Mouse (Mus musculus) heart, embryonic 14.5 days (tissue): Measurements from ENCODE around the gene Gm37240. TPM values are rescaled to one million over a fixed set of nuclear protein-coding genes. Genes with fewer than 3 reads are reported as not detected.
A peak's percentile ranks its signal among the peaks of the same experiment; 100 is the strongest.

Experiments used
- ATAC-seq: fragments of 200-750 bp; cut with Nextera tagmentation; 2 replicates; pipeline ENCODE4 v1.8.0; 2017; ENCODE audit warnings: low read depth, moderate TSS enrichment; ENCODE audit not compliant: insufficient number of reproducible peaks, insufficient read depth, low FRiP score
- H3K27ac ChIP-seq, 2 experiments: fragments of 200-500 bp in 1 of 2; fragments of 300-500 bp in 1 of 2; sonication (generic) in 1 of 2; replicated peaks in 1 of 2; 2 replicates each; pipeline ENCODE4 v1.5.1; 2012 to 2014; ENCODE audit warnings: low read depth in 2 of 2, low read length in 2 of 2, control low read depth in 1 of 2, mild to moderate bottlenecking in 1 of 2, mixed read lengths in 1 of 2; ENCODE audit not compliant: control insufficient read depth in 1 of 2, insufficient read depth in 1 of 2
- H3K27me3 ChIP-seq: fragments of 300-500 bp; sonication (generic); 2 replicates; pipeline ENCODE4 v1.6.1; 2014; ENCODE audit warnings: mild to moderate bottlenecking, low read length, control low read depth; ENCODE audit not compliant: control insufficient read depth, insufficient read depth
- H3K36me3 ChIP-seq: fragments of 300-500 bp; sonication (generic); 2 replicates; pipeline ENCODE4 v1.6.1; 2014; ENCODE audit warnings: mild to moderate bottlenecking, control low read depth, low read length, mixed read lengths; ENCODE audit not compliant: control insufficient read depth, insufficient read depth
- H3K4me1 ChIP-seq, 2 experiments: fragments of 200-500 bp in 1 of 2; fragments of 300-500 bp in 1 of 2; sonication (generic) in 1 of 2; 2 replicates each; pipeline ENCODE4 v1.6.1; 2012 to 2014; ENCODE audit warnings: low read length in 2 of 2, control low read depth in 1 of 2, mixed read lengths in 1 of 2; ENCODE audit not compliant: control insufficient read depth in 2 of 2, insufficient read depth in 2 of 2
- H3K4me2 ChIP-seq: fragments of 300-500 bp; sonication (generic); 2 replicates; pipeline ENCODE4 v1.6.1; 2014; ENCODE audit warnings: mild to moderate bottlenecking, low read length
- H3K4me3 ChIP-seq, 2 experiments: fragments of 200-500 bp in 1 of 2; fragments of 300-500 bp in 1 of 2; sonication (generic) in 1 of 2; 2 replicates each; pipeline ENCODE4 v1.5.1; 2012 to 2014; ENCODE audit warnings: low read length in 2 of 2, mild to moderate bottlenecking in 2 of 2, control low read depth in 1 of 2, low read depth in 1 of 2, moderate library complexity in 1 of 2; ENCODE audit not compliant: control insufficient read depth in 1 of 2, insufficient read depth in 1 of 2
- H3K9ac ChIP-seq: fragments of 300-500 bp; sonication (generic); 2 replicates; pipeline ENCODE4 v1.6.1; 2014; ENCODE audit warnings: mild to moderate bottlenecking, low read length
- H3K9me3 ChIP-seq: fragments of 300-500 bp; sonication (generic); 2 replicates; pipeline ENCODE4 v1.6.1; 2016; ENCODE audit warnings: low read length, control low read depth; ENCODE audit not compliant: control insufficient read depth
- WGBS: fragments of 180-500 bp; shearing (Covaris S2); extraction: QIAGEN DNeasy Blood & Tissue Kit; methylation state at CpG from one replicate; pipeline ENCODE4 v1.1.7; 2014; 5-methylcytosine and 5-hydroxymethylcytosine counted together
- polyA plus RNA-seq: library from polyadenylated mRNA; unstranded; fragments of >200 nt; fragmentation: Nextera tagmentation; extraction: Ambion mirVana; gene quantifications from 2 replicates; pipeline ENCODE4 v1.2.1, GENCODE M21; 2014

Gm37240 gene
- polyA plus RNA-seq, 1 experiment from 2014 or later = 12.3 TPM

GRCm38 (mm10) chr3:85125471-85125870 lies 761.8 kb downstream of the Gm37240 start:
- Histone ChIP-seq H3K9me3 (no peaks in the 10 kb centered on the region), H3K4me3 (no peak overlapping the region), H3K36me3 (no peaks in the 10 kb centered on the region), H3K27me3 (no peaks in the 10 kb centered on the region), H3K4me1 (peaks cover 0 to 3% of the 10 kb centered on the region in 2 experiments; a peak in 1 of 4 replicates), H3K27ac (no peak overlapping the region), H3K9ac (no peak overlapping the region), H3K4me2 (no peak overlapping the region)
- ATAC-seq = no peak
- 84% methylated on average over 5 of the region's 5 CpGs for WGBS

GRCm38 (mm10) chr3:85124924-85125323 lies 762.4 kb downstream of the Gm37240 start:
- Histone ChIP-seq H3K4me3 (no peak overlapping the region), H3K9me3 (no peaks in the 10 kb centered on the region), H3K27ac (no peak overlapping the region), H3K9ac (no peak overlapping the region), H3K36me3 (no peaks in the 10 kb centered on the region), H3K27me3 (no peaks in the 10 kb centered on the region), H3K4me2 (no peak overlapping the region), H3K4me1 (peaks cover 0 to 3% of the 10 kb centered on the region in 2 experiments; a peak in 1 of 4 replicates)
- WGBS = 86% methylated on average over 6 of the region's 6 CpGs
- ATAC-seq = no peak

DNA sequence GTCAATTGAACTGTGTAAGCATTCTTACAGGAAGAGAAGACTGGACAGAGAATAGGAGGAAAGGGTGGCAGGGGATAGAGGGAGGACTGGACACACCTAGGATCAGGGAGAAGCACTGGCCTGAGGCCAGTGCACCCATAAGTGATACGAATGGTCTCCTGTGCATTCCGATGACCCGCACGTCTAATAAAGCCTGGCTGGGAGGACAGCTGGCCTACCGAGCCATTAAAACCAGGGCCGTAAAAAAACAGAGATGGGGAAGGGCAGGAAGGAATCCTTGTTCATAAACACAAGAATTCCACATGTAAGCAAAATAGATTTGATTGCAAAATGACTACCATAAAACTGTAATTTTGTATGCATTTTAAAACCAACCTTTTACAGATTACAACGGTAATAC lies 762.9 kb downstream of the Gm37240 start:
- Histone ChIP-seq H3K9me3 (no peaks in the 10 kb centered on the region), H3K27ac (no peak overlapping the region), H3K4me1 (peaks cover 0 to 3% of the 10 kb centered on the region in 2 experiments; a peak in 1 of 4 replicates), H3K9ac (no peak overlapping the region), H3K4me2 (no peak overlapping the region), H3K27me3 (no peaks in the 10 kb centered on the region), H3K4me3 (no peak overlapping the region), H3K36me3 (no peaks in the 10 kb centered on the region)
- WGBS = 74% methylated on average over 7 of the region's 7 CpGs
- no peak for ATAC-seq

DNA sequence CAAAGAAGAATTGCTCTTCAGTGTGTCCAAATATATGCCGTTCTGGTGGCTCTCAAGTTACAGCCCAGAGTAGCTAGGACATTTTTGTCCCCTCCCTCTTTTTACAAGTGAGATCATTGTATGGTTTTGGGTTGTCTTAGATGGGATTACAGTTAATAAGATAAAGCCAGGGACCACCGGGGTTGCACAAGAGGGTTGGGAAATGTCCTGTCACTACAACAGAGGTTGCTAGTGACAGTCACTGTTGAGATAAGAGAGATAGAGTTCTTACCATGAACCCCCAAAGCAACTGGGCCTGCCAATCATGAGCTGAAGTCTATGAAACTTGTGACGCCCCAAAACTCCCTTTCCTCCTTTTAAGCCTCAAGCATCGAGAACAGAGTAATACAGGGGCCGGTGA lies 769.6 kb downstream of the Gm37240 start:
- peaks cover 7 to 14% of the 10 kb centered on the region in 2 experiments for H3K4me1 ChIP-seq
- no peak overlapping the region for H3K4me2 ChIP-seq
- no peak for ATAC-seq
- H3K27ac ChIP-seq = no peak overlapping the region
- H3K4me3 ChIP-seq = no peak overlapping the region
- H3K9me3 ChIP-seq = no peaks in the 10 kb centered on the region
- H3K27me3 ChIP-seq = no peaks in the 10 kb centered on the region
- H3K9ac ChIP-seq = no peak overlapping the region
- 70% methylated on average over 5 of the region's 5 CpGs for WGBS
- no peaks in the 10 kb centered on the region for H3K36me3 ChIP-seq

GRCm38 (mm10) chr3:85117014-85117413 lies 770.3 kb downstream of the Gm37240 start:
- H3K9ac ChIP-seq = no peak overlapping the region
- H3K27me3 ChIP-seq = no peaks in the 10 kb centered on the region
- H3K4me1 ChIP-seq = peaks cover 10 to 14% of the 10 kb centered on the region in 2 experiments
- H3K36me3 ChIP-seq = no peaks in the 10 kb centered on the region
- H3K9me3 ChIP-seq = no peaks in the 10 kb centered on the region
- ATAC-seq = no peak
- no peak overlapping the region for H3K27ac ChIP-seq
- no peak overlapping the region for H3K4me3 ChIP-seq
- H3K4me2 ChIP-seq = no peak overlapping the region
- WGBS = 90% methylated on average over 7 of the region's 7 CpGs

DNA sequence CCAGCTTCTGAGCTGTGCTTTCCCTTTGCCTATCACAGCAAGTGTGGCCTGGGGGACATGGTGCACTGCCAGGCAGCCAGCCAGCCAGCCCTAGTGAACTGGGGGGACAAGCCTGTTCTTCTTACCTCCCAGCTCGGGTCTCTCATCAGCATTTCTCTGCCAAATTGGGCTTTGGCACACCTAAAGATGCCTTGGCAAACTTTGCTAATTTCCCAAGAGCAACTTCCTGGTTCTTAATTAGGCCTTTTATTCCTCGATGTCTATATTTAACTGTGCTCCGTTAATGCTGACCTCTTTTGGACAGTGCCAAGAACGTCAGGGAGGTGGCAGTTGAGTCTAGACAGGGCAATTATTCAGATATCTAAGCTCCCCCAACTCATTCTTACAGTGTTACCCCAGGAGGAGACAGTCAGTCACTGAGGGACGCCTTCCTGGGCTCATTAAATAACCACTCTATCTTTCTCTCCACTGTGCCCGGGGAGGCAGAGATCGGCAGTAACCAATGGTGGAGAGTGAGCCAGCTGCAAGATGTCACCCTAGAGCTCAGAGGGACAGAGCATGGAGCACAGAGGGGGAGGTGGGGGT lies 771.3 kb downstream of the Gm37240 start:
- 0 out of 2 replicates have a peak, but pooled peaks have one; percentile 54 for ATAC-seq
- H3K27ac ChIP-seq = peak overlapping the region; percentile 53 to 73
- 16% methylated on average over 7 of the region's 7 CpGs for WGBS
- no peak overlapping the region for H3K4me3 ChIP-seq
- no peaks in the 10 kb centered on the region for H3K36me3 ChIP-seq
- no peaks in the 10 kb centered on the region for H3K9me3 ChIP-seq
- peak overlapping the region; percentile 14; the same call in 1 of the 2 replicates for H3K4me2 ChIP-seq
- no peaks in the 10 kb centered on the region for H3K27me3 ChIP-seq
- no peak overlapping the region for H3K9ac ChIP-seq
- H3K4me1 ChIP-seq = peaks cover 12 to 16% of the 10 kb centered on the region in 2 experiments

- H3K27ac ChIP-seq = no peak overlapping the region
- H3K4me2 ChIP-seq = no peak overlapping the region
- no peaks in the 10 kb centered on the region for H3K9me3 ChIP-seq
- peaks cover 15 to 17% of the 10 kb centered on the region in 2 experiments for H3K4me1 ChIP-seq
- no peak for ATAC-seq
- H3K9ac ChIP-seq = no peak overlapping the region
- no peak overlapping the region for H3K4me3 ChIP-seq
- WGBS = 57% methylated on average over 1 of the region's 1 CpGs
- H3K27me3 ChIP-seq = no peaks in the 10 kb centered on the region
- H3K36me3 ChIP-seq = no peaks in the 10 kb centered on the region
These were observed 773.8 kb downstream of the Gm37240 start for GRCm38 (mm10) chr3:85113565-85113964.

- WGBS = 52% methylated on average over 4 of the region's 4 CpGs
- Histone ChIP-seq H3K27ac (no peak overlapping the region), H3K27me3 (no peaks in the 10 kb centered on the region), H3K9me3 (no peaks in the 10 kb centered on the region), H3K4me1 (peaks cover 11 to 13% of the 10 kb centered on the region in 2 experiments; a peak in 3 of 4 replicates), H3K4me3 (no peak overlapping the region), H3K4me2 (no peak overlapping the region), H3K9ac (no peak overlapping the region), H3K36me3 (no peaks in the 10 kb centered on the region)
- no peak for ATAC-seq
These were observed 776.6 kb downstream of the Gm37240 start for GRCm38 (mm10) chr3:85110762-85111161.
